Mouse (Mus musculus) gastrocnemius, postnatal 10 days (tissue): ENCODE data around the gene Cand2. TPM values are rescaled to one million over a fixed set of nuclear protein-coding genes. Genes with fewer than 3 reads are reported as not detected.
A peak's percentile ranks its signal among the peaks of the same experiment; 100 is the strongest.
"Not testable (repeated sequence)": the region's sequence is repeated elsewhere in the genome, so short reads cannot be mapped to it uniquely, and the experiment has no call there.

ENCODE experiments used
- DNase-seq: peaks from one replicate; pipeline ENCODE4 v3.0.0; 2021; ENCODE audit warnings: mixed read lengths
- total RNA-seq, 2 experiments: library from RNA; stranded (reverse); gene quantifications; 2 replicates each; pipeline ENCODE4 v1.2.3; 2021

Gene Cand2
- total RNA-seq, 2 experiments from 2014 or later = 89.1 to 96.7 TPM

- peak; percentile 29 for DNase-seq
Measured at GRCm38 (mm10) chr6:115773966-115774413, 348 bp upstream of the Cand2 start.

- DNase-seq = peak; percentile 42
Measured at GRCm38 (mm10) chr6:115775838-115776237, 1.5 kb downstream of the Cand2 start.

DNA sequence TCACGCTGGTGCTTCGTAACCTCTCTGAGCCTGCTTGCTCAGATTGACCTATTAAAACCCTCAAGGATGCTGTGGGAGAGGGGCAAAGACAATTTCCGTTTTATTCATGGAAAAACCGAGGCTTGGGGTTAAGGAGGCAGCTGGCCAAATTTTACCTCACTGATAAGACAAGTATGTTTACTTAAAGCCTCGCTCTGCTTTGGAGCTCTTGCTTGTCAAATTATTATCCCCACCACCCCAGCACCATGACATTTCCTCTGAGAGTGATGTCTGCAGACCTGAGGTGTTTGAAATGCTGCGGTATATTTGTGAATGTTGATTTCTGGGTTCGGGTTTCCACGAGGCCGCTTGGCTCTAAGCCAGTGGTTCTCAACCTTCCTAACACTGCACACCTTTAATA, 2.0 kb downstream of the Cand2 start:
- DNase-seq = no peak

DNA sequence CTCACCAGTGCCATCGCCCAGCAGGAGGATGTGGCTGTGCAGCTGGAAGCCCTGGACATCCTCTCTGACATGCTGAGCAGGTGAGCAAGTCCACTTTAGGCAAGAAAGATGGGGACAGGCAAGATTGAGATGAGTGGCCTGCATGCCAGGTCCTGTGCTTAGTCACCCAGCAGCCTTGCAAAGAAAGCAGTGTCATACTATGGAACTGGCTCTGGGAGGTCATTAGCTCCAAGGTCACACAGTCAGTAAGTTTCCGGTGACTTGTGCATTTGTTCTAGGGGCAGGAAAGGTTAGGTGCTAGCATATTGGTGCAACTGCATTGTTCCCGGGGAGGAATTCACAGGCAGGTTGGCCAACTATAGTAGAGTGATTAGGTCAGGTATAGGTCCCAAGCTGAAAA, 8.4 kb downstream of the Cand2 start:
- DNase-seq = no peak

- DNase-seq = no peak
Measured at GRCm38 (mm10) chr6:115791016-115791415, 16.7 kb downstream of the Cand2 start.

DNA sequence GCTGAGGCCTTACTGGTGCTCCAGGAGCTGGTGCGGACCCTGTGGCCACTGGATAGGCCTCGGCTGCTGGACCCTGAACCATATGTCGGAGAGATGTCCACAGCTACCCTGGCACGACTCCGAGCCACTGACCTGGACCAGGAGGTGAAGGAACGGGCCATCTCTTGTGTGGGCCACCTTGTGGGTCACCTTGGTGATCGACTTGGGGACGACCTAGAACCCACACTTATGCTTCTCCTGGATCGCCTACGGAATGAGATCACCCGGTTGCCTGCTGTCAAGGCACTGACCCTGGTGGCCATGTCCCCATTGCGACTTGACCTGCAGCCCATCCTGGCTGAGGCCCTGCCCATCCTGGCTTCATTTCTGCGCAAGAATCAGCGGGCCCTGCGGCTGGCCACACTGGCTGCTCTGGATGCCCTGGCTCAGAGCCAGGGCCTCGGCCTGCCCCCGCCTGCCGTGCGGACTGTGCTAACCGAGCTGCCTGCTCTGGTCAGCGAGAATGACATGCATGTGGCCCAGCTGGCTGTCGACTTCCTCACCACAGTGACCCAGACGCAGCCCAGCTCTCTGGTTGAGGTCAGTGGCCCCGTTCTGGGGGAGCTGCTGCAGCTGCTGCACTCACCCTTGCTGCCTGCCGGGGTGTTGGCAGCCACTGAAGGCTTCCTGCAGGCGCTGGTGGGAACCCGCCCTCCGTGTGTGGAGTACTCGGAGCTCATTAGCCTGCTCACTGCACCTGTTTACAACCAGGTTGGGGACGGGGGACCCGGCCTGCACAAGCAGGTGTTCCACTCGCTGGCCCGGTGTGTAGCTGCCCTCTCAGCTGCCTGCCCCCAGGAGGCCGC, 17.7 kb downstream of the Cand2 start:
- peak; percentile 61 for DNase-seq

- peak; percentile 49 for DNase-seq
Measured at GRCm38 (mm10) chr6:115792691-115793215, 18.4 kb downstream of the Cand2 start.

GRCm38 (mm10) chr6:115801811-115802210, 27.5 kb downstream of the Cand2 start:
- no peak for DNase-seq

GRCm38 (mm10) chr6:115803541-115804382, 29.4 kb downstream of the Cand2 start:
- peak; percentile 76 for DNase-seq

DNA sequence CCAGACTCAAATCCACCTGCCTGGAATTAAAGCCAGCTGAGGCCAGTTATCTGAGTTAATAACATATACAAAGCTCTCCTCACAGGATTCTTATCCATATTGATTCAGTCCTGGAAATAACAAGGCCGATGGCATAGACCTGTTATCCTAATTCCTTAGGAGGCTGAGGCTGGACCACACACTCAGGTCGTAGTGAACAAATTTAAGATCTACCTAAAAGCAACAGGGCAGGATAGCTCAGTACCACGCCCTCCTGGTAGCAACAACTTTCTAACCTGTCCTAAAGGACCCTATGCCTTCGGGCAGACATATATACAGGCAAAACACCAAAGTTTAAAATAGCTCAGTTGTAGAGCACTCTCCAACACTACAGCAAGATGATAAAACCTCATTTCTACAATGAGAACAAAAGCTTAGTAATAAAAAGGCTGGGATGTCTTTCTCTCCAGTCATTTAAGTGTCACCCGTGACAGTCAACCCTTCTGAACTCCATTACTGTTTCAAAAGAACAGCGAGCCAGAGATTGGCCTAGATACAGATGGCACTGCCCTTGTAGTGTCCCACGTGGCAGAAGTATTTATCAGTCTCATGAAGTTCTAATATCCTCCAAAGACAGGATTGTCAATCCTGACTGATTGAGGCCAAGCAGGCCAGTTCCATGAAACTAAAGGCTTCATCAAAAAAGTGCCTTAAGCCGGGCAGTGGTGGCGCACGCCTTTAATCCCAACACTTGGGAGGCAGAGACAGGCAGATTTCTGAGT, 30.3 kb downstream of the Cand2 start:
- DNase-seq = no peak

GRCm38 (mm10) chr6:115807464-115808195, 33.3 kb downstream of the Cand2 start:
- no peak for DNase-seq

GRCm38 (mm10) chr6:115808196-115808487, 33.8 kb downstream of the Cand2 start:
- no peak for DNase-seq

DNA sequence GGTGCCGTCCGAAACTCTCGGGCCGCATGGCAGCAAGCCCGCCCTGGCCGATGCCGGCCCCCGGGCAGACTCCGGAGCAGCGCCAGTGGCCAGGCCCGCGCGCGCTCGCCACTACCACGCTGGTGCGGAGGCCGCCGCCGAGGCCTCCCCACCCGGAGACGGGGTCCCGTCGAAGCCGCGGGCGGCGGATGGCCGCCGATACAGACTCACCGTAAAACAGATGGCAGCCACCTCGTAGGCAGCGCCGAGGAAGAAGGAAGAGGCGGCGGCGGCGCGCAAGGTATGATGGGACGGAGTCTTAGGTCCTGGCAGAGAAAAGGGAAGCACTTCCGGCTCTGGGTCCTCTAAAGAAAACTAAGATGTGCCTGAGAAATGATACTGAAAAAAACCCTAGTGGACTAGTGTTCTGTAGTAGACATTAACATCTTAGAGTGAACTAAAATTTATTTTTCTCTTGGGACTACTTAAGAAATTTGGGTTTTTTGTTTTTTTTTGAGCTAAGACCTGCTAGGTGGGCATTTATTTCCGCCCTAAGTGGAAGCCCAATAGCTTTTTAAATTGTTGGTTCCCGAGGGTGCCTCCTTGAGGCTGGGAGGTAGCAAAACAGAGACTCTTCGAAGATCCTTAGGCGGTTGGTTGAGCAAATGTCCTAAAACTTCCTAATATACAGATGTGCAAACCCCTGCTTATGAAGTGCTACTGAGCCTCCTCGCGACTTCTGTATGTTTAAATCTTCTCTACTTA, 34.3 kb downstream of the Cand2 start, which contains the start of gene Rpl32:
Gene Rpl32, minus strand, starts transcription at position 260 of the 744 bp plus-strand sequence.
- DNase-seq = peak; percentile 81

- no peak for DNase-seq
Measured at GRCm38 (mm10) chr6:115811606-115812005, 37.3 kb downstream of the Cand2 start.

DNA sequence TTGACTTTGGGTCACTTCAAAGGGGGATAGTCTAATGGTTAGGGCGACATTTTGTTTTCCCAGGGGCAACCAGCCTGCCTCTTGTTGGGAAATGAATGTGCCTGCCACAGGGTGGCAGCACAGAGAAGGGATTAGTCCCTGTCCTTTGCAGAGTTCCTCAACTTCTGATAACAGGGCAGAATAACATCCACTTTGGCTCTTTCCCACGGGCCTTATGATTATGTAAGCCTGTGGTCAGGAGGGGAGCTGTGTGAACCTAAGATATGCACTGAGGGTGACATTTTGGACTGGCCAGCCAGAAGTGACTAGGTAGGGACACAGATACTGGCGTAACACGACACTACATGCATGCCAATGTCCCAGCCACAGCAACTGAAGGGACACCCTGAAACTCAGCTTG, 39.8 kb downstream of the Cand2 start:
- peak; percentile 54 for DNase-seq

GRCm38 (mm10) chr6:115815041-115815440, 40.7 kb downstream of the Cand2 start:
- no peak for DNase-seq

DNA sequence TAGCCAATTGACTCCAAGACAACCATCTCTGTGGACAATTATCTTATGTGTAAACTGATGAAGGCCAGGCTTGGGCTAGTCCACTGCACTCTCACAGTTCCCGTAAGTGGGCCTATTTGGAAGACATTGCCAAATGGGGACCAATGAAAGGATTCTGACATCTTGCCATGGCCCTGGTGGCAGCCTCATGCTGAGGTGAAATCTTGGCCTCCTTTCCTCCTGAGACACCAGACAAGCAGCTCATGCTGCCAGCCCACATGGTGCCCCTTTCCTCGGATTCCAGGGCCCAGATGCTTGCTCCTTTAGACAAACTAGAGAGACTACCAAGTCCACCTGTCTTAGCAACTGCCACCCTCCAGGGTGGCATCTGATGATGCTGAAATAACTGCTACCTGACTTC, 43.8 kb downstream of the Cand2 start:
- no peak for DNase-seq

DNA sequence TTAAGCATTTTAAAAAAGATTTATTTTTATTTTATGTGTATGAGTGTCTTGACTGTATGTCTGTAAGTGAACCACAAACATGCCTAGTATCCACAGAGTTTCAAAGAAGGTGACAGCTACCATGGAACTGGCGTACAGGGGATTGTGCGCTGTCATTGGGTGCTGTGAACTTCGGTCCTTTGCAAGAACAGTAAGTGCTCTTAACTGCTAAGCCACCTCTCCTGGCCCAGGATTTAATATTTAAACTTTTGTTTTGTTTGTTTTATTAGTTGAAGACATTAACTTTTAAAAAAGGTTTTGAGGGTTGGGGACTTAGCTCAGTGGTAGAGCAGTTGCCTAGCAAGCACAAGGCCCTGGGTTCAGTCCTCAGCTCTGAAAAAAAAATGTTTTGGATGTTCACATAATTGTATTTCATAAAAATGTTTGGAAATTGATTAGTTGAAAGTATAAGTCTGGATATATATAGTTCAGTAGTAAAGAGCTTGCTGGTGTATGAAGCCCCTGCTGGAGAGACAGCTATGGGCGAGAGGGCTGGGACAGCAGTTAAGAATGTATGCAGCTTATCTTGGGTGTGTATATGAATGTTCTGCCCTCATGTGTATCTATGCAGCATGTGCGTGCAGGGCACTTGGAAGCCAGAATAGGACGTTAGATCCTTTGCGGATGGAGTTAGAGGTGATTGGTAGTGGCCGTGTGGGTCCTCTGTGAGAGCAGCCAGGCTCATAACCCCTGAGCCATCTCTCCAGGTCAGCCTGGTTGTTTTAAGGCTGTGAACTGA, 47.1 kb downstream of the Cand2 start:
- no peak for DNase-seq

- DNase-seq = not testable (repeated sequence)
Measured at GRCm38 (mm10) chr6:115823850-115824464, 49.6 kb downstream of the Cand2 start.
